Mouse (Mus musculus): Measurements from ENCODE around the gene Hivep3.

DNA sequence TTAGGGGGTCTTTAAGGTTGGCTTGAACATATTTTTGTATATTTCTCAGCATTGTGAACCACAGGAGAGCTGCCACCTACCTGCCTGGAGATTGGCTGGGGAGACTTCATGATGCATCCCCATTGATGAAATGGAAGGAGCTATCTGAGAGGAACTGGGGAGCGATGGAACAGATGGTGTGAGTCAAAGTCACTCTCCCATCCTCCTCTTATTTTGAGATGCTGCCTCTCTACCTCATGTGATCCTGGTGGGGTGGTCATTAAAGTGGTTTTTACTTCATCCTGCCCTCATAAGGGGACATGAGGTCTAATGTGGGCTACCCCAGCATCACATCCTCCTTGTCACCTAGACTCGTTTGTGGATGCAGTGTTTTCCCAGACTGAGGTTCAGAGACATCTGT lies 28.6 kb downstream of the Hivep3 start:
- no peak for TF ChIP-seq POLR2A (IDR thresholded peaks at IDR 0.05; ENCODE audit: insufficient read length, low read depth)
- no peak for TF ChIP-seq TCF3 (IDR thresholded peaks at IDR 0.05; ENCODE audit: insufficient read length, low read depth)
- TF ChIP-seq MYOG (IDR thresholded peaks at IDR 0.05; ENCODE audit: control insufficient read depth in 1 of 3, insufficient read depth in 1 of 3, insufficient read length in 2 of 3, low read depth in 2 of 3): no peak
- no peak for TF ChIP-seq MYOD1 (IDR thresholded peaks at IDR 0.05; ENCODE audit: control insufficient read depth in 1 of 3, insufficient read length in 2 of 3, low read depth in 2 of 3)
- no peak for TF ChIP-seq REST (IDR thresholded peaks at IDR 0.05; ENCODE audit: insufficient read depth, insufficient read length)
- TF ChIP-seq CEBPB (IDR thresholded peaks at IDR 0.05; ENCODE audit: insufficient read depth, poor library complexity, severe bottlenecking): no peak
- no peak for TF ChIP-seq POLR2AphosphoS2 (IDR thresholded peaks at IDR 0.05; ENCODE audit: insufficient read length, low read depth)

Data from myocyte (in vitro differentiated cells).